Mouse (Mus musculus) retina, adult 2 months (tissue): Measurements from ENCODE around the gene Psma4.

Experiments used
- DNase-seq: peaks from one replicate; pipeline ENCODE4 v3.0.0-alpha.2; 2012; ENCODE audit warnings: low read depth, low spot score

Gene Psma4

DNA sequence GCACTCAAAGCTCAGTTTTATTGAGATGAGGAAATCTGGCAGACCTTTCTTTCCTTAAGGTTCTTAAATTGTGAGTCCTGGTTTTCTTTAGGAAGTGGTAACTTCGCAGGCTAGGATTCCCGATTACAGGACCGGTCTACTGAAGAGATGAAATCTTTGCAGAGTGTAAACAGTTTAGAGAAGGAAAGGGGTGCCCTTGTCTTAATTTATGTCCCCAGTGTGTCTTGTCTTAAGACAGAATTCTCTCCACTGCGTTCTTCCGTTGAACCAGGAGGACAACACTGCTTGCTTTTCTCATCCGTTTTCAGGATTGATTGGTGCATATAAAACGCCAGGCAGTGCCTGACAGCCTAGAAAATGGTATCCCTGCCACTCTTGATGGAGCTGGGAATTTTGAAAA lies 31.8 kb downstream of the Psma4 start:
- DNase-seq: no peak

- no peak for DNase-seq
These were observed 39.8 kb downstream of the Psma4 start for GRCm38 (mm10) chr9:54990362-54990761.

- DNase-seq: no peak
These were observed 43.8 kb downstream of the Psma4 start for GRCm38 (mm10) chr9:54994381-54994780.

GRCm38 (mm10) chr9:54995645-54996044 lies 45.1 kb downstream of the Psma4 start:
- DNase-seq: no peak

DNA sequence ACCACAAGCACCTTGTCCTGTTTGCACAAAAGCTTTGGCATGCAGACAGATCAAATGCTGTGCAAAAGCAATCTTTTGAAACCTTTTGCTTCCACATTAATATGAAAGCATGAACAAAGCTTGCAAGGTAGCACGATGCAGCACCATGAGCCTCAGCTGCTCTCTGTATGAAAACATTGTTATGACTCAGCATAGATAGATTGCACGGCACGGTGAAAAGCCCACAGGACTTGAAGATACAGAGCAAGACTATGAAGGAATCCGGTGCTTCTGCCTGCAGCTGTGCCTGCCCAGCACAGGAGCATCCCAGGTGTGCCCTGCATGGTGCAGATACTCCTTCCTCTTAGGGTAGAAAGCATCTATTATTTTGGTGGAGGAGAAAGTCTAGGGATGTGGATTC lies 53.0 kb downstream of the Psma4 start:
- no peak for DNase-seq
